Mouse (Mus musculus) heart, adult 2 months (tissue): ENCODE data around the gene Adprhl1. TPM values are rescaled to one million over a fixed set of nuclear protein-coding genes. Genes with fewer than 3 reads are reported as not detected.

Experiments
- DNase-seq, 2 experiments: peaks; one replicate each; pipeline ENCODE4 v3.0.0; 2021
- H3K27ac ChIP-seq: fragments of 200-600 bp; 2 replicates; pipeline ENCODE4 v1.8.1; 2022
- H3K27me3 ChIP-seq: fragments of 200-500 bp; 2 replicates; pipeline ENCODE4 v1.6.1; 2012; ENCODE audit warnings: mild to moderate bottlenecking, low read length, inconsistent platforms, mixed read lengths; ENCODE audit not compliant: control insufficient read depth, insufficient read depth
- H3K36me3 ChIP-seq: fragments of 200-500 bp; 2 replicates; pipeline ENCODE4 v1.6.1; 2012; ENCODE audit warnings: low read length, inconsistent platforms; ENCODE audit not compliant: control insufficient read depth, insufficient read depth
- H3K4me1 ChIP-seq: fragments of 200-500 bp; 2 replicates; pipeline ENCODE4 v1.6.1; 2011; ENCODE audit warnings: low read length; ENCODE audit not compliant: control insufficient read depth, insufficient read depth
- H3K4me3 ChIP-seq: fragments of 200-600 bp; 2 replicates; pipeline ENCODE4 v1.8.1; 2022
- H3K79me2 ChIP-seq: fragments of 200-500 bp; replicated peaks from 2 replicates; pipeline ENCODE4 v1.6.1; 2012; ENCODE audit warnings: mild to moderate bottlenecking, inconsistent platforms, low read length, moderate library complexity, mixed read lengths; ENCODE audit not compliant: control insufficient read depth, insufficient read depth
- H3K9ac ChIP-seq: fragments of 200-500 bp; 2 replicates; pipeline ENCODE4 v1.6.1; 2012; ENCODE audit warnings: low read depth, mild to moderate bottlenecking, control low read depth, inconsistent platforms, low read length, mixed read lengths
- CTCF ChIP-seq: fragments of 200-600 bp; IDR thresholded peaks from 2 replicates; pipeline ENCODE4 v1.8.1; 2022; ENCODE audit warnings: antibody characterized with exemption, mild to moderate bottlenecking, moderate library complexity
- EP300 ChIP-seq: fragments of 200-500 bp; IDR thresholded peaks from 2 replicates; pipeline ENCODE4 v1.6.1; 2011; ENCODE audit warnings: low read depth, low read length, control low read depth; ENCODE audit not compliant: insufficient read depth
- POLR2A ChIP-seq: fragments of 200-500 bp; IDR thresholded peaks from 2 replicates; pipeline ENCODE4 v1.6.1; 2011; ENCODE audit warnings: mild to moderate bottlenecking, low read depth, low read length, control low read depth; ENCODE audit not compliant: insufficient read depth
- WGBS: fragments of 180-500 bp; shearing (Covaris S2); methylation state at CpG from one replicate; pipeline ENCODE4 v1.1.7; 2018; 5-methylcytosine and 5-hydroxymethylcytosine counted together
- intact Hi-C: fragments of 180-260 bp; cut with DNase I; formaldehyde crosslinking; loops from one replicate; pipeline ENCODE4 v1.15.1; 2025
- polyA plus RNA-seq: library from polyadenylated mRNA; depleted of rRNA; stranded (reverse); fragments of >200 nt; gene quantifications from 2 replicates; pipeline ENCODE4 v1.2.3, GENCODE M21; 2012
- total RNA-seq, 2 experiments: library from RNA; stranded (reverse); gene quantifications; 2 replicates each; pipeline ENCODE4 v1.2.3; 2021

Adprhl1 gene
- total and polyA plus RNA-seq, 3 experiments, result 371 to 599 (median 587) TPM

DNA sequence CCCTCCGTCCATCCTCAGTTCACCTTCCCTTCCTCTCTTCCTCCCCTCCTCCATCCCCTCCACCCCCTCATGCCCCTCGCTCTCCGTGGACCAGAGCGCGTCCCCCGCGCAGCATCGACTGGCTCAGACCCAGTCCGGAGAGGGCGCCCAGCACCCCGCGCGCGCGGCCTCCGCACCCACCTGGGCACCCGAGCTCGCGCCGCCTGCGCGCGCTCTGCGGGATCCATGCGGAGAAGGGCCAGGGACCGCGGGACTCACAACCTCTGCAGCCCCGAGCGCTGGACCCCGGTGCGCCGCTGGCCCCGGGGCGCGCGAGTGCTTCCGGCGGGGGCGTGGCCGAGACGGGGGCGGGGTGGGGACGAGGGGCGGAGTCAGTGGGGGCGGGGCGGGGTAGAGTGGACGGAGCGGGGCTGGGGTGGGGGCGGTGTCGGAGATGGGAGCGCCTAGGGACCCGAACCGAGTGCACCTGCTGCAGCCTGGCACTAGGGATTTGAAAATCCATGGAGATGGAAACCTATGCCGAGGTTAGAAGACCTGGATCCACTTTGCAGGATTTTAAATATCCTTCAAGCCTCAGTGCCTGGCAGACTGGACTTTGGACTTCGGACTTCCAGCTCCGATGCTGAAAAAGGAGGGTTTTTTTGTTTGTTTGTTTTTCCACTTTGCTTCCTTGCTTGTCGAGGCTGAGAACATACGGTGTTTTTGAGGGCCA, 53.5 kb downstream of the Adprhl1 start, which contains the start of gene Grtp1:
Gene Grtp1, minus strand, starts transcription at position 320 of the 712 bp plus-strand sequence.
- Histone ChIP-seq H3K36me3 (no peaks in the 10 kb centered on the region), H3K4me3 (peak within 1 kb of the TSS; percentile 60), H3K27ac (no peak within 1 kb of the TSS), H3K4me1 (no peaks in the 10 kb centered on the region), H3K27me3 (peaks cover 2% of the 10 kb centered on the region), H3K79me2 (no peaks in the 10 kb centered on the region), H3K9ac (peak within 1 kb of the TSS; percentile 52)
- TF ChIP-seq EP300 (no peak), POLR2A (no peak), CTCF (no peak)
- peak; percentile 52 to 64 for DNase-seq
- WGBS, result 2% methylated on average over 58 of the region's 58 CpGs
- intact Hi-C loops, result loop anchor here (10.0 kb wide), 1 partner anchor 46 kb away; the partner anchor contains the start of gene Lamp1

DNA sequence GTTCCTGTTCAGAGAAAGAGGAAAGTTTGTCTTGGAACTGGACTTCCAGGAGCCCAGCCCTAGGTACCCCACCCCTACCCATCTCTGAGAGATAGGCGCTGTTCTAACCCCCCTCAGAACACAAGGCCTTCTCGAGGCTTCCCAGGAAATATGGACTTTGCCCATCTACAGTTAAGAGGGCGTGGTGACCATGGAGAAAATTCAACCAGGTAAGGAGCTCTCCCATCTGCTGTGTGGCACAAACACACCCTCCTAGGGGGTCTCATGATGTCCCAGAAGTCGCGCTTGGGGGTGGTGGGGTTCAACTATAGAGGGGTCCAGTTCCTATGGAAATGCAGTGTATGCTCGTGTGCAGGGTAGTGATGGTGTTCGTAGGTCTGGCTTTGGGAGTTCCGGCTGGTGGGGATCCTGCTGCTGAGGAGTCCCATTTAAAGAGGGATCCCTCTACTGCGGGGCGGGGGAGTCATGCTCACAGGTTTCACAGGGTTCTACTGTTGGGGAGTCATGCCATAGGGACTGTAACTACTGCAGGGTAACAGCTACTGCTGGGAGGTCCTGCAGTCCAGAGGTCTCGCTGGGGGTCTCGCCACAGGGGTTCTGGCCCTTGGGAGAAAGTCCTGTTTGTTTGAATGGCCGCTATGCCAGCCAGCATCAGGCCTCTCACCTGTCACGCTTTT, 54.4 kb downstream of the Adprhl1 start:
- intact Hi-C loops, result loop anchor here (10.0 kb wide), 1 partner anchor 45 kb away; the partner anchor contains the start of gene Lamp1
- no peak for DNase-seq
- Histone ChIP-seq H3K9ac (no peak overlapping the region), H3K27me3 (peaks cover 2% of the 10 kb centered on the region), H3K4me3 (no peak overlapping the region), H3K36me3 (no peaks in the 10 kb centered on the region), H3K79me2 (no peaks in the 10 kb centered on the region), H3K4me1 (no peaks in the 10 kb centered on the region), H3K27ac (no peak overlapping the region)
- TF ChIP-seq CTCF (no peak), POLR2A (no peak), EP300 (no peak)
- WGBS, result 45% methylated on average over 14 of the region's 14 CpGs

DNA sequence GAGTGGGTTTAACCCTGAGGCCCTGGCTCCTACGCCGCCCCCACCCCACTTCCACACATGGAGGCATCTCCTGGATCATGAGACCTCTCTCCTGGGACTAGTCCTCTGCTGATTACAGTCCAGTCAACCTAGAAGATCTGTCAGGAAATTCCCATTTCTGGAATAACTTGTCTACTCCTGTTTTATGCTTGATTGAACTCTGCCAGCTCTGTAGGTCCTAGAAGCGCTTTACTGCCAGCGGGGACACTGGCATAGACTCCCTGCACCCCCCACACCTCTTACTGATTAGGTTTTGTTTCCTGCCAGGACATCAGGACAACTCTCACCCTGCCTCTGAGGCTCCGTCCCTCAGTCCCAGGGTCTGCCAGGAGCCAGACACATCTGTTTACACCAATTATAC, 56.5 kb downstream of the Adprhl1 start:
- TF ChIP-seq POLR2A, result no peak
- TF ChIP-seq CTCF, result no peak
- TF ChIP-seq EP300, result no peak

DNA sequence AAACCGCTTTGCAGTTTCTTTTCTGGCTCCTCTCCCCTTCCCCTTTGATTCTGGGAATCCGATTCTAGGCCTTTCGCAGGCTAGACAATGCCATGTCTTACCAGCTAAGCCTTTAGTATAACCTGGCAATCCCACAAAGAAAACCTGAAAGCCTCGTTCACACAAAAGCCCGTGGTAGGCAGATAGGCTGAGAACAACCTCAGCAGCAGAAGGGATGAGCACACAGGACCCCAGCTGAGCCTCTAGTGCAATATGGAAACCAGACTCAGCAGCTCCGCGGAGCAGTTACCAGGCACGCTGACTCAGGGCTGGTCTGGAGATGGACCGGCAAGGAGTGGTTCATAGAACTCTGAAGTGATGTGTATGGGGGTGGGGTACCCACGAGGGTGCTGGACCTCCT, 59.1 kb downstream of the Adprhl1 start:
- Histone ChIP-seq H3K9ac (no peak overlapping the region), H3K27me3 (no peaks in the 10 kb centered on the region), H3K36me3 (no peaks in the 10 kb centered on the region), H3K27ac (no peak overlapping the region), H3K4me3 (no peak overlapping the region), H3K79me2 (no peaks in the 10 kb centered on the region), H3K4me1 (no peaks in the 10 kb centered on the region)
- intact Hi-C loops, result no loop called here
- 57% methylated on average over 10 of the region's 10 CpGs for WGBS
- no peak for DNase-seq
- TF ChIP-seq EP300 (no peak), POLR2A (no peak), CTCF (no peak)

More for the DNA sequence above, 56.5 kb downstream of the Adprhl1 start:
- H3K36me3 ChIP-seq, result no peaks in the 10 kb centered on the region
- H3K4me1 ChIP-seq, result no peaks in the 10 kb centered on the region
- peaks cover 2% of the 10 kb centered on the region for H3K27me3 ChIP-seq
- no peak overlapping the region for H3K4me3 ChIP-seq
- intact Hi-C loops, result no loop called here
- no peaks in the 10 kb centered on the region for H3K79me2 ChIP-seq
- H3K9ac ChIP-seq, result no peak overlapping the region
- 79% methylated on average over 5 of the region's 5 CpGs for WGBS
- no peak for DNase-seq
- H3K27ac ChIP-seq, result no peak overlapping the region

DNA sequence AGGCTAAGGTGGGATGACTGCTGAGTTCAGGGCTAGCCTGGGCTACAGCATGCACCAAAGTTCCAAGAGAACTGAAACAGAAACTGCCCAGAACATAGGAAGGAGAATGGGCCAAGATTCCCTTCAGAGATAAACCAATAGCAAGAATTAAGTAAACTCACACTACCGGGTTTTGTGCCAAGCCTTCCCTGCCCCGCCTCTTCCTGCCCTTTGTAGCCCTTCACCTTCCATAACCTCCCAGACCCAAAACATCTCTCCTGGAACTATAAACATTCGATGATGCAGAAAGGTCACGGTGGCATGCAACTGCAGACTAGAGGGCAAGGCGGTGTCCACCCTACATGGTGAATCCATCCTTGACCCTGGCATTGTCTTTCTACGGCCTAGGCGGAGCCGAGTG, 63.7 kb downstream of the Adprhl1 start:
- Histone ChIP-seq H3K27me3 (no peaks in the 10 kb centered on the region), H3K4me3 (no peak overlapping the region), H3K9ac (no peak overlapping the region), H3K27ac (no peak overlapping the region), H3K79me2 (no peaks in the 10 kb centered on the region), H3K36me3 (no peaks in the 10 kb centered on the region), H3K4me1 (no peaks in the 10 kb centered on the region)
- intact Hi-C loops, result no loop called here
- TF ChIP-seq CTCF (no peak), EP300 (no peak), POLR2A (no peak)
- 84% methylated on average over 8 of the region's 8 CpGs for WGBS
- no peak for DNase-seq

DNA sequence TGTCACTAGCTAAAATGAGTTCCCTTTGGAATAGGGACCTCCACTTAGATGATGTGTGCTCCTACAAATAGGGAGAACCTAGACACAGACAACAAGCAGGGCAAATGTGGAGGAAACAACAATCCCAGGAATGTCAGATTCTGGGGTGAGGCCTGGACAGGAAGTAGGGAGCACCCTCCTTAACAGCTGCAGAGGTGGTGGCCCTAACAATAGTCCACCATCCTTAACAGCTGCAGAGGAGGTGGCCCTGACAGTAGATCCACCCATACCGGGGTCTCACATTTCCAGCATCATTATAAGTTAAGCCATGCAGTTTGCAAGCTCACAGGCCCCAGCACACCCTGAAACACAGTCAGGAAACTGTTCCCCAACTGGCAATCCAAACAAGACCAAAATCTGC, 65.1 kb downstream of the Adprhl1 start:
- Histone ChIP-seq H3K79me2 (no peaks in the 10 kb centered on the region), H3K4me3 (no peak overlapping the region), H3K27me3 (no peaks in the 10 kb centered on the region), H3K36me3 (no peaks in the 10 kb centered on the region), H3K9ac (no peak overlapping the region), H3K27ac (no peak overlapping the region), H3K4me1 (no peaks in the 10 kb centered on the region)
- no peak for DNase-seq
- intact Hi-C loops, result no loop called here
- 81% methylated on average over 1 of the region's 1 CpGs for WGBS
- TF ChIP-seq CTCF (no peak), EP300 (no peak), POLR2A (no peak)
